Mouse (Mus musculus) activated CD4-positive, CD25-positive, alpha-beta regulatory T cell (primary cell): ENCODE results near the gene Gm21746. TPM values are rescaled to one million over a fixed set of nuclear protein-coding genes. Genes with fewer than 3 reads are reported as not detected.

Experiments used
- polyA plus RNA-seq, 2 experiments: library from polyadenylated mRNA; unstranded; fragments of 100-300 nt; shearing (Covaris generic); gene quantifications; one replicate each; pipeline ENCODE4 v1.2.1; 2017

Gm21746 gene
- polyA plus RNA-seq: not detected

GRCm38 (mm10) chrY:6237895-6238294, at the start of gene Gm21746:
TSS of gene Gm21746 (minus strand) at chrY:6237995.

GRCm38 (mm10) chrY:6266798-6267197, 29.0 kb upstream of the Gm21746 start, which contains the start of gene Gm20873:
TSS of gene Gm20873 (plus strand) at chrY:6267098.

Other genes starting within 250 kb of the Gm21746 start
- not detected for gene Gm20873, start 29.1 kb upstream of the Gm21746 start, polyA plus RNA-seq